Mouse (Mus musculus) myocyte (in vitro differentiated cells): ENCODE data around the gene Ddx6. TPM values are rescaled to one million over a fixed set of nuclear protein-coding genes. Genes with fewer than 3 reads are reported as not detected.

Experiments used
- H3K27me3 ChIP-seq: one replicate; pipeline ENCODE4 v1.6.1; 2011; ENCODE audit not compliant: control insufficient read depth, insufficient read depth, insufficient read length
- H3K36me3 ChIP-seq: one replicate; pipeline ENCODE4 v1.6.1; 2011; ENCODE audit not compliant: control insufficient read depth, insufficient read depth
- H3K4me2 ChIP-seq: one replicate; pipeline ENCODE4 v1.6.1; 2011; ENCODE audit warnings: low read depth, control low read depth
- H3K4me3 ChIP-seq: one replicate; pipeline ENCODE4 v1.5.1; 2011; ENCODE audit warnings: mild to moderate bottlenecking, control low read depth, moderate library complexity
- H3K79me2 ChIP-seq: one replicate; pipeline ENCODE4 v1.6.1; 2011; ENCODE audit not compliant: control insufficient read depth, insufficient read depth
- H3ac ChIP-seq: one replicate; pipeline ENCODE4 v1.6.1; 2011; ENCODE audit not compliant: control insufficient read depth, insufficient read length
- CEBPB ChIP-seq: IDR thresholded peaks from 2 replicates; pipeline ENCODE4 v1.6.1; 2011; ENCODE audit warnings: mild to moderate bottlenecking, moderate library complexity; ENCODE audit not compliant: poor library complexity, insufficient read depth, severe bottlenecking
- E2F4 ChIP-seq: IDR thresholded peaks from one replicate; pipeline ENCODE4 v1.6.1; 2011; ENCODE audit warnings: mild to moderate bottlenecking, control low read depth, moderate library complexity; ENCODE audit not compliant: insufficient read depth
- MAX ChIP-seq: IDR thresholded peaks from one replicate; pipeline ENCODE4 v1.6.1; 2011; ENCODE audit warnings: low read depth, mild to moderate bottlenecking, control low read depth
- MYOD1 ChIP-seq, 3 experiments: IDR thresholded peaks; one replicate each; pipeline ENCODE4 v1.6.1; 2011; ENCODE audit warnings: control low read depth in 2 of 3, low read depth in 2 of 3, mild to moderate bottlenecking in 2 of 3, moderate library complexity in 1 of 3; ENCODE audit not compliant: insufficient read length in 2 of 3, control insufficient read depth in 1 of 3
- MYOG ChIP-seq, 3 experiments: IDR thresholded peaks; one replicate each; pipeline ENCODE4 v1.6.1; 2011; ENCODE audit warnings: control low read depth in 2 of 3, low read depth in 2 of 3, mild to moderate bottlenecking in 2 of 3; ENCODE audit not compliant: insufficient read length in 2 of 3, control insufficient read depth in 1 of 3, insufficient read depth in 1 of 3
- POLR2A ChIP-seq: IDR thresholded peaks from one replicate; pipeline ENCODE4 v1.6.1; 2011; ENCODE audit warnings: low read depth, mild to moderate bottlenecking, control low read depth, moderate library complexity; ENCODE audit not compliant: insufficient read length
- POLR2AphosphoS2 ChIP-seq: IDR thresholded peaks from one replicate; pipeline ENCODE4 v1.6.1; 2011; ENCODE audit warnings: low read depth, control low read depth; ENCODE audit not compliant: insufficient read length
- REST ChIP-seq: IDR thresholded peaks from one replicate; pipeline ENCODE4 v1.6.1; 2011; ENCODE audit warnings: mild to moderate bottlenecking, control low read depth, moderate library complexity; ENCODE audit not compliant: insufficient read depth, insufficient read length
- SRF ChIP-seq: IDR thresholded peaks from one replicate; pipeline ENCODE4 v1.6.1; 2011; ENCODE audit warnings: low read depth; ENCODE audit not compliant: control insufficient read depth, insufficient read length
- TCF12 ChIP-seq: IDR thresholded peaks from one replicate; pipeline ENCODE4 v1.6.1; 2011; ENCODE audit warnings: mild to moderate bottlenecking, control low read depth; ENCODE audit not compliant: poor library complexity, insufficient read depth, severe bottlenecking
- TCF3 ChIP-seq: IDR thresholded peaks from one replicate; pipeline ENCODE4 v1.6.1; 2011; ENCODE audit warnings: low read depth, control low read depth; ENCODE audit not compliant: insufficient read length
- USF1 ChIP-seq: IDR thresholded peaks from one replicate; pipeline ENCODE4 v1.6.1; 2011; ENCODE audit warnings: low read depth, mild to moderate bottlenecking, control low read depth, moderate library complexity
- polyA plus RNA-seq: library from polyadenylated mRNA; unstranded; fragments of >200 nt; fragmentation: generic; extraction: Trizol; gene quantifications from one replicate; pipeline ENCODE4 v1.2.1, GENCODE M21; 2012; ENCODE audit warnings: missing spikeins

Ddx6 gene
- polyA plus RNA-seq, 1 experiment = 25.8 TPM

GRCm38 (mm10) chr9:44587262-44588160, 17.2 kb upstream of the Ddx6 start:
- Histone ChIP-seq H3K4me2 (no peak overlapping the region), H3ac (no peak overlapping the region), H3K79me2 (no peaks in the 10 kb centered on the region), H3K27me3 (no peaks in the 10 kb centered on the region), H3K4me3 (no peak overlapping the region), H3K36me3 (no peaks in the 10 kb centered on the region)
- TF ChIP-seq TCF3 (no peak), MYOD1 (IDR thresholded peaks at IDR 0.05; ENCODE audit: control insufficient read depth in 1 of 3, insufficient read length in 2 of 3, low read depth in 2 of 3) (no peak), REST (no peak), SRF (no peak), E2F4 (no peak), POLR2A (no peak), MYOG (IDR thresholded peaks at IDR 0.05; ENCODE audit: control insufficient read depth in 1 of 3, insufficient read depth in 1 of 3, insufficient read length in 2 of 3, low read depth in 2 of 3) (no peak), POLR2AphosphoS2 (no peak), TCF12 (no peak), CEBPB (no peak), USF1 (no peak), MAX (no peak)

GRCm38 (mm10) chr9:44588605-44589004, 16.1 kb upstream of the Ddx6 start:
- TF ChIP-seq TCF3 (no peak), POLR2AphosphoS2 (no peak), USF1 (no peak), CEBPB (no peak), POLR2A (no peak), MYOD1 (IDR thresholded peaks at IDR 0.05; ENCODE audit: control insufficient read depth in 1 of 3, insufficient read length in 2 of 3, low read depth in 2 of 3) (no peak), SRF (no peak), TCF12 (no peak)
- no peaks in the 10 kb centered on the region for H3K36me3 ChIP-seq
- no peak overlapping the region for H3ac ChIP-seq
- no peak overlapping the region for H3K4me3 ChIP-seq
- no peaks in the 10 kb centered on the region for H3K27me3 ChIP-seq
- no peaks in the 10 kb centered on the region for H3K79me2 ChIP-seq
- no peak overlapping the region for H3K4me2 ChIP-seq

DNA sequence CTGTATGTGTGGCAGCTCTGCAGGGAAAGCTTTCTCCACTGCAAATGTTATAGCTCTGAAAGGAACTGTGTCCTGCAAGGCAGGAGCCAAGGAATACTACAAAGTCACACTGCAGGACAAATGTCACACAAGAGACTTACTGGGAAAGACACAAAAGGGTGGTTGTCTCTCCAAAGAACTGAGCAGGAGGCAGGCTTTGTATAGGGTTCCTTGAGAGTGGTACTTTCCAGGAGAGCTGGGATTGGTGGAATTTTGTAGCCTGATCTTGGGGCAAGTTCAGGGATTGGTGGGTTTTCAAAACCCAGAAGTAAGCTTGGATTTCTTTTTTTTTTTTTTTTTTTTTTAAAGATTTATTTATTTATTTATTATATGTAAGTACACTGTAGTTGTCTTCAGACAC, 15.6 kb upstream of the Ddx6 start:
- H3K27me3 ChIP-seq = no peaks in the 10 kb centered on the region
- no peaks in the 10 kb centered on the region for H3K36me3 ChIP-seq
- H3ac ChIP-seq = no peak overlapping the region
- H3K79me2 ChIP-seq = no peaks in the 10 kb centered on the region
- no peak overlapping the region for H3K4me2 ChIP-seq
- H3K4me3 ChIP-seq = no peak overlapping the region
- TF ChIP-seq MYOD1 (IDR thresholded peaks at IDR 0.05; ENCODE audit: control insufficient read depth in 1 of 3, insufficient read length in 2 of 3, low read depth in 2 of 3) = no peak
- TF ChIP-seq MAX = no peak
- no peak for TF ChIP-seq TCF12
- TF ChIP-seq REST = no peak
- no peak for TF ChIP-seq POLR2A
- no peak for TF ChIP-seq E2F4
- TF ChIP-seq TCF3 = no peak

DNA sequence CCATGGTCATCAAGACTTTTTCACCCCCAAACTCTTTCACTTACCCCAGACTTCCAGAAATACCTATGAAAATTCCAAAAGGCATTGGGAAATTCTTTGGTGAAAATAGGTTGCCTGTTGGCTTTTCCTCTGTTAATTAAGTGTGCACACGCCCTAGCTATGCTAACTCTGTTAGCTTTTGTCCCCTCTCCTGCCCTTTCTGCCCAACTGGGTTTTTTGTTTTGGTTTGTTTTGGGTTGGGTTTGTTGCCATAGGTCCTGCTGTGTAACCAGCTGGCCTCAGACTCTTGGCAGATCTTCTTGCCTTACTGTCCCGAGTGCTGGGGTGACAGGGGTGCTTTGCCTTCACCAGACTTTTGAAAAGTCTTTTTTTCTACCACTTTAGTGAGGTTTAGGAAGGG, 13.7 kb upstream of the Ddx6 start:
- H3K27me3 ChIP-seq = no peaks in the 10 kb centered on the region
- H3ac ChIP-seq = no peak overlapping the region
- no peak overlapping the region for H3K4me2 ChIP-seq
- no peaks in the 10 kb centered on the region for H3K79me2 ChIP-seq
- no peak for TF ChIP-seq MAX
- no peak for TF ChIP-seq POLR2AphosphoS2
- TF ChIP-seq CEBPB = no peak
- TF ChIP-seq USF1 = no peak
- TF ChIP-seq MYOD1 (IDR thresholded peaks at IDR 0.05; ENCODE audit: control insufficient read depth in 1 of 3, insufficient read length in 2 of 3, low read depth in 2 of 3) = no peak
- TF ChIP-seq TCF12 = no peak
- no peak for TF ChIP-seq POLR2A
- no peak for TF ChIP-seq TCF3
- TF ChIP-seq REST = no peak
- TF ChIP-seq MYOG (IDR thresholded peaks at IDR 0.05; ENCODE audit: control insufficient read depth in 1 of 3, insufficient read depth in 1 of 3, insufficient read length in 2 of 3, low read depth in 2 of 3) = no peak
- no peak for TF ChIP-seq E2F4
- no peak for TF ChIP-seq SRF
- no peaks in the 10 kb centered on the region for H3K36me3 ChIP-seq
- no peak overlapping the region for H3K4me3 ChIP-seq
